Mouse (Mus musculus): Measurements from ENCODE around the gene Atp8a2.
"Not testable (repeated sequence)": the region's sequence is repeated elsewhere in the genome, so short reads cannot be mapped to it uniquely, and the experiment has no call there.

The Atp8a2 gene

GRCm38 (mm10) chr14:59723163-59723562 is 473.8 kb downstream of the Atp8a2 start:
- DNase-seq (ENCODE audit: extremely low read depth, insufficient read length, low spot score) = no peak

- no peak for DNase-seq (ENCODE audit: extremely low read depth, insufficient read length, low spot score)
These were observed 475.0 kb downstream of the Atp8a2 start for GRCm38 (mm10) chr14:59721957-59722356.

- DNase-seq (ENCODE audit: extremely low read depth, insufficient read length, low spot score) = no peak
These were observed 475.6 kb downstream of the Atp8a2 start for GRCm38 (mm10) chr14:59721356-59721755.

- no peak for DNase-seq (ENCODE audit: extremely low read depth, insufficient read length, low spot score)
These were observed 476.6 kb downstream of the Atp8a2 start for GRCm38 (mm10) chr14:59720386-59720785.

GRCm38 (mm10) chr14:59716443-59717085 is 480.4 kb downstream of the Atp8a2 start:
- DNase-seq (ENCODE audit: extremely low read depth, insufficient read length, low spot score) = not testable (repeated sequence)

- no peak for DNase-seq (ENCODE audit: extremely low read depth, insufficient read length, low spot score)
These were observed 481.1 kb downstream of the Atp8a2 start for GRCm38 (mm10) chr14:59715695-59716442.

- DNase-seq (ENCODE audit: extremely low read depth, insufficient read length, low spot score) = no peak
These were observed 487.3 kb downstream of the Atp8a2 start for GRCm38 (mm10) chr14:59709505-59710335.

- DNase-seq (ENCODE audit: extremely low read depth, insufficient read length, low spot score) = no peak
These were observed 489.0 kb downstream of the Atp8a2 start for GRCm38 (mm10) chr14:59708009-59708408.

- DNase-seq (ENCODE audit: extremely low read depth, insufficient read length, low spot score) = no peak
These were observed 491.5 kb downstream of the Atp8a2 start for GRCm38 (mm10) chr14:59705326-59706058.

GRCm38 (mm10) chr14:59701492-59701891 is 495.5 kb downstream of the Atp8a2 start:
- no peak for DNase-seq (ENCODE audit: extremely low read depth, insufficient read length, low spot score)

GRCm38 (mm10) chr14:59695160-59695559 is 501.8 kb downstream of the Atp8a2 start:
- no peak for DNase-seq (ENCODE audit: extremely low read depth, insufficient read length, low spot score)

GRCm38 (mm10) chr14:59692164-59692563 is 504.8 kb downstream of the Atp8a2 start:
- no peak for DNase-seq (ENCODE audit: extremely low read depth, insufficient read length, low spot score)

GRCm38 (mm10) chr14:59691402-59691801 is 505.6 kb downstream of the Atp8a2 start:
- no peak for DNase-seq (ENCODE audit: extremely low read depth, insufficient read length, low spot score)

GRCm38 (mm10) chr14:59690954-59691353 is 506.0 kb downstream of the Atp8a2 start:
- DNase-seq (ENCODE audit: extremely low read depth, insufficient read length, low spot score) = no peak

GRCm38 (mm10) chr14:59689596-59689995 is 507.4 kb downstream of the Atp8a2 start:
- DNase-seq (ENCODE audit: extremely low read depth, insufficient read length, low spot score) = no peak

- DNase-seq (ENCODE audit: extremely low read depth, insufficient read length, low spot score) = no peak
These were observed 510.8 kb downstream of the Atp8a2 start for GRCm38 (mm10) chr14:59686229-59686628.

- DNase-seq (ENCODE audit: extremely low read depth, insufficient read length, low spot score) = no peak
These were observed 511.6 kb downstream of the Atp8a2 start for GRCm38 (mm10) chr14:59685343-59685742.

- DNase-seq (ENCODE audit: extremely low read depth, insufficient read length, low spot score) = no peak
These were observed 515.1 kb downstream of the Atp8a2 start for GRCm38 (mm10) chr14:59681906-59682305.

GRCm38 (mm10) chr14:59677598-59678003 is 519.4 kb downstream of the Atp8a2 start:
- DNase-seq (ENCODE audit: extremely low read depth, insufficient read length, low spot score) = no peak

- no peak for DNase-seq (ENCODE audit: extremely low read depth, insufficient read length, low spot score)
These were observed 521.6 kb downstream of the Atp8a2 start for GRCm38 (mm10) chr14:59675330-59675729.

GRCm38 (mm10) chr14:59674556-59674955 is 522.4 kb downstream of the Atp8a2 start:
- DNase-seq (ENCODE audit: extremely low read depth, insufficient read length, low spot score) = no peak
